Mouse (Mus musculus) cerebellum, adult 2 months (tissue): ENCODE data around the gene Glo1. TPM values are rescaled to one million over a fixed set of nuclear protein-coding genes. Genes with fewer than 3 reads are reported as not detected.

Source experiments
- DNase-seq, 2 experiments: peaks; one replicate each; pipeline ENCODE4 v3.0.0; 2021
- H3K27ac ChIP-seq: fragments of 200-500 bp; 2 replicates; pipeline ENCODE4 v1.5.1; 2012; ENCODE audit warnings: low read length, control low read depth, inconsistent platforms; ENCODE audit not compliant: insufficient read depth
- H3K27me3 ChIP-seq: fragments of 200-500 bp; 2 replicates; pipeline ENCODE4 v1.6.1; 2012; ENCODE audit warnings: inconsistent platforms, mild to moderate bottlenecking, low read length, moderate library complexity; ENCODE audit not compliant: control insufficient read depth, insufficient read depth
- H3K4me1 ChIP-seq: fragments of 200-500 bp; 2 replicates; pipeline ENCODE4 v1.6.1; 2011; ENCODE audit warnings: low read length; ENCODE audit not compliant: control insufficient read depth, insufficient read depth
- H3K4me3 ChIP-seq: fragments of 200-500 bp; replicated peaks from 2 replicates; pipeline ENCODE3; 2011; ENCODE audit warnings: mild to moderate bottlenecking, low read depth, low read length, control low read depth; ENCODE audit not compliant: insufficient read depth
- CTCF ChIP-seq: fragments of 200-500 bp; IDR thresholded peaks from 2 replicates; pipeline ENCODE4 v1.5.1; 2011; ENCODE audit warnings: low read depth, mild to moderate bottlenecking, control low read depth, low read length, moderate library complexity, borderline replicate concordance; ENCODE audit not compliant: insufficient read depth
- POLR2A ChIP-seq: fragments of 200-500 bp; IDR thresholded peaks from 2 replicates; pipeline ENCODE4 v1.6.1; 2011; ENCODE audit warnings: low read length, control low read depth, borderline replicate concordance; ENCODE audit not compliant: insufficient read depth
- WGBS: fragments of 180-500 bp; shearing (Covaris S2); methylation state at CpG from one replicate; pipeline ENCODE4 v1.1.7; 2018; 5-methylcytosine and 5-hydroxymethylcytosine counted together
- polyA plus RNA-seq: library from polyadenylated mRNA; depleted of rRNA; stranded (reverse); fragments of >200 nt; gene quantifications from 2 replicates; pipeline ENCODE4 v1.2.3, GENCODE M21; 2012

The Glo1 gene
- polyA plus RNA-seq, 1 experiment, result 165 TPM

DNA sequence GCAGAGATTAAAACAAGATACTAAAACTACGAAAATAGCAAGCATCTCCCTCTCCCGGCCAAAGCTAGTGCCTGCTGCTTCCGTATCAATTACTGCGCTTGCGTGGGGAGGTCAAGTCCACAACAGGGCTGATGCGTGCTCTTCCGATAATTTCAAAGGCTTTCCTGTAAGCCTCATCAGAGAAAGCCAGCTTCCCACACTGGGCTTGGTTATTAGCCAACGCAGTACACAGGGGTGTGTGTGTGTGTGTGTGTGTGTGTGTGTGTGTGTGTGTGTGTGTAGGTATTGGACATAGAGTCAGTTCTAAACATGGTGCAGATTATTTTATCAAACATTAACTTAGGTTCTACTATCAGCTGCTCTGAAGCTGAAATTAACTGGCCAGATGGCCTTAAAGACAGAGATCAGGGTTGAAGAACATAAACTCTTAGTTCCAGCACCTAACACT lies 20.0 kb downstream of the Glo1 start:
- 90% methylated on average over 8 of the region's 8 CpGs for WGBS
- TF ChIP-seq POLR2A (no peak), CTCF (no peak)
- H3K27ac ChIP-seq, result no peak overlapping the region

DNA sequence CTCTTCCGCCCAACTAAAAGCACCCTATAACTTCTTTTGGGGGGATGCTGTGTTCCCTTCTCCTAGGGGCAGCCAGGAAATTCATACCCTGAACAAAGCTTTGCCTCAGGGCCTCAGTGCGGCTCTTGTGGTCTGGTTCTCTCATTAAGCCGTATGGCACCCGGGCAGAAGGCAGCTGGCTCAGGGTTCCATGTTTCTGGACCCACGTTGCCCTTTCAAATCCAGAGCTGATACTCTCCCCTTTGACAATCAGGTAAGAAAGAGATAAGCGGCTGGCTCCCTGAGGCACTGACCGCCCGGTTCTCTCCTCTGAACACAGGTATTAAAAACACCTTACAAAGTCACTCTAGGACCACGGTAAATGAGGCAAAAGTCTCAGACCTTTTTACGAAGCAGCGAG lies 20.5 kb downstream of the Glo1 start:
- TF ChIP-seq CTCF, result no peak
- TF ChIP-seq POLR2A, result no peak
- WGBS, result 87% methylated on average over 11 of the region's 11 CpGs

More for the DNA sequence above, 20.0 kb downstream of the Glo1 start:
- DNase-seq, result no peak
- Histone ChIP-seq H3K4me1 (no peaks in the 10 kb centered on the region; the same call in none of the 2 replicates), H3K27me3 (no peaks in the 10 kb centered on the region), H3K4me3 (no peak overlapping the region)

DNA sequence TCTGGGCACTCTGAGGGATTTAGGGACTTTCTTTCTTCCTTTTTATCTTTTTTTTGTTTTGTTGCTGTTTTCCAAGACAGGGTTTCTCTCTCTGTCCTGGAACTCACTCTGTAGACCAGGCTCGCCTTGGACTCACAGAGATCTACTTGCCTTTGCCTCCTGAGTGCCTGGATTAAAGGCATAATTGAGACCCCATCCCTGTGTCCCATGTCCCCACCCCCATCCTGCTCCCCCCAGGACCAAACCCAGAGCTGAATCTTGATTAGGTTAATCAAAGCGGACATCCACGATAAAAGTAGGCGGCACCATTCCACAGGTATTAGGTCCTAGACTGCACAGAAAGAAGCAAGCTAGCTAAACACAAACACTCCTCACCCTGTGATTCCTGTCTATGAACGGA lies 21.7 kb downstream of the Glo1 start:
- no peaks in the 10 kb centered on the region for H3K27me3 ChIP-seq
- WGBS, result 90% methylated on average over 5 of the region's 5 CpGs
- TF ChIP-seq POLR2A (no peak), CTCF (no peak)
- DNase-seq, result no peak
- H3K27ac ChIP-seq, result no peak overlapping the region
- no peak overlapping the region for H3K4me3 ChIP-seq
- H3K4me1 ChIP-seq, result no peaks in the 10 kb centered on the region; the same call in 1 of the 2 replicates

More for the DNA sequence above, 20.5 kb downstream of the Glo1 start:
- H3K4me1 ChIP-seq, result no peaks in the 10 kb centered on the region; the same call in none of the 2 replicates
- H3K27me3 ChIP-seq, result no peaks in the 10 kb centered on the region
- H3K4me3 ChIP-seq, result no peak overlapping the region
- no peak for DNase-seq
- H3K27ac ChIP-seq, result no peak overlapping the region

DNA sequence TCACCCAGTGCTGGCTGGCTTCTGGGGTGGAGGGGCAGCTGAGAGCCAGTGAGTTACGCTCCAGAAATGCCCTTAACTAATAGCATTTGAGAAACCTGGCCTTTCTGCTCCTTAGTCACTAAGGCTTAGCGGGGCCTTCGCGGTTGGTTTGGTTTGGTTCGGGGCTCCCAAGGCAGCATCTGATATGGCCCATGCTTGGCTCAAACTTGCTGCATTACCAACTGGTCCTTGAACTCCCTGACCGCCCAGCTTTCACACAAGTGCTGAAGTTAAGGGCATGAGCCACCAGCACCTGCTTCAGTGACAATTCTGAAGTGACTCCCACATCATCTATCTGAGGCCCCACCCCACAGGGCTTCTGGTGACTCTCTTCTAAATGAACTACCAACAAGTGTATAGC lies 22.4 kb downstream of the Glo1 start:
- no peak for DNase-seq
- no peak for TF ChIP-seq CTCF
- TF ChIP-seq POLR2A, result no peak
- Histone ChIP-seq H3K27ac (no peak overlapping the region), H3K27me3 (no peaks in the 10 kb centered on the region), H3K4me3 (no peak overlapping the region), H3K4me1 (no peaks in the 10 kb centered on the region; the same call in 1 of the 2 replicates)
- whole genome bisulfite sequencing, result 80% methylated on average over 6 of the region's 6 CpGs

DNA sequence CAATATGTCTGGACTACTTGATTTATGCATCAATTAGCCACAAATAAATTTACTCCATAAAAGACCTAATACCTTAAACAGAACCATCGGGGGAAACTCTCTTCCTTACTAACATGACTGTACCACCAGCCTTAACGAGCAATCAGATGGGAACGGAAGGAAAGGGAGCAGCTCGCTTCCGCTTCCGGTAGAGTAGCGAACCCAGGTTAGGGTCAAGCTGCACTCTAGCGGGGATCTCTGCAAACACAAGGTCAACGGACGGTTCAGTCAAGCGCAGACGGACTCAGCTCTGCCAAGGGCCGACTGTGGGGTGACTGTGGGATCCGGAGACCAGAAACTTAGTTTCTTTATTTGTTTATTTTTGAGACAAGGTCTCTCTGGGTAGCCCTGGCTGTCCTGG lies 24.5 kb downstream of the Glo1 start:
- Histone ChIP-seq H3K27ac (no peak overlapping the region), H3K4me1 (no peaks in the 10 kb centered on the region), H3K4me3 (no peak overlapping the region), H3K27me3 (no peaks in the 10 kb centered on the region)
- WGBS, result 95% methylated on average over 14 of the region's 14 CpGs
- no peak for TF ChIP-seq CTCF
- TF ChIP-seq POLR2A, result no peak
- no peak for DNase-seq

DNA sequence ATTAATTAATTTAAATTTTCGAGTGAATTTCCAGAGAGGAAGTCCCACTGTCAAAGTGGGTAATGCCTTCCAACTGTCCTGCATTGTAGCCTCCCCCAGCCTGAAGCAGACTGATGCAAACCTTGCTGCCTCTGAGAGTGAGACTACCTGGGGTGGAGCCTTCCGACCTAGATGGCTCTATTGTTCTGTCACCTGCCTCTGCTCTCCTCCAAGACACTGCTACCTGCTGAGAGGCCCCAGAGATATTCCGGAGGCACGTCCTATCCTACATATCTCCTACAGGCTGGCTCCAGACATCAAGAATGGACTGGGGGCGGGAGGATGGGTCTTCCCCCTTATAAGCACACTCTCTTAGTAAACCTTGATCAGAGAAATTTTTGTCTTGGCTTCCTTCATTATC lies 28.4 kb downstream of the Glo1 start:
- H3K27ac ChIP-seq, result no peak overlapping the region
- no peak overlapping the region for H3K4me3 ChIP-seq
- no peaks in the 10 kb centered on the region for H3K27me3 ChIP-seq
- no peak for TF ChIP-seq POLR2A
- no peak for TF ChIP-seq CTCF
- WGBS, result 74% methylated on average over 5 of the region's 5 CpGs
- no peaks in the 10 kb centered on the region for H3K4me1 ChIP-seq
- DNase-seq, result no peak

DNA sequence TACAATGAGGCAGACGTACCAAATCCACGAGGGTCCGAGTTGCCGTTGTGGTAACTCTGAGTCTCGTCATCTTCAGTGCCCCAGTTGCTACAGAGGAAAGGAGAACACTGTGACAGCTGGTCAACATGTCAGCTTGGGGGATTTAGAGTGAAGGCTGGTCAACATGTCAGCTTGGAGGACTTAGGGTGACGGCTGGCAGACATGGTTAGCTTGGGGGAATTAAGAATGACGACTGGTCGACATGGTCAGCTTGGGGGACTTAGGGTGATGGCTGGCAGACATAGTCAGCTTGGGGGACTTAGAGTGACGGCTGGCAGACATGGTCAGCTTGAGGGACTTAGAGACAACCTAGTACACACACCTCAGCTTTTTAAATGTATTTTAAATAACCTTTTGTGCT lies 28.9 kb downstream of the Glo1 start:
- DNase-seq, result no peak
- no peak overlapping the region for H3K27ac ChIP-seq
- H3K27me3 ChIP-seq, result no peaks in the 10 kb centered on the region
- H3K4me3 ChIP-seq, result no peak overlapping the region
- no peak for TF ChIP-seq POLR2A
- no peak for TF ChIP-seq CTCF
- no peaks in the 10 kb centered on the region for H3K4me1 ChIP-seq
- 93% methylated on average over 9 of the region's 9 CpGs for WGBS

DNA sequence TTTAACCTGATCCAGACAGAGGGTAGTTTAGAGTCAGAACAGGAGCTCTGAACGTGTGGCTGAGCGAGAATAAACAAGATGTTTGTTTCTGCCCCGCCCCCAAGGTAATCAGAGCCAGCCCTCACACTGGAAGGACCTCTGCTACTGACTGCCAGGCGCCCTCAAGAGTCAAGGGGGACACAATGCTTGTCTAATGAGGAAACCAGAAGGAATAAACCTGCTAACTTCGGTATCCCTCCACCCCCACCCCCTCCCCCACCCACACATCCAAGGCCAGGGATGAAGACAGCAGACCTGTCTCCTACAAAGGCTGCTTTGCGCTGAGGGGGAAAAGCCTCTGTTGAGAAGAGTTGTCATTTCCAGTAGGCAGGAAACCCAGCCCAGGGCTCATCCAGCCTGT lies 31.8 kb downstream of the Glo1 start:
- no peak overlapping the region for H3K4me3 ChIP-seq
- no peaks in the 10 kb centered on the region for H3K27me3 ChIP-seq
- TF ChIP-seq POLR2A, result no peak
- TF ChIP-seq CTCF, result no peak
- peaks cover 3% of the 10 kb centered on the region; the same call in 1 of the 2 replicates for H3K4me1 ChIP-seq
- 61% methylated on average over 6 of the region's 6 CpGs for WGBS
- no peak overlapping the region for H3K27ac ChIP-seq
- no peak for DNase-seq

DNA sequence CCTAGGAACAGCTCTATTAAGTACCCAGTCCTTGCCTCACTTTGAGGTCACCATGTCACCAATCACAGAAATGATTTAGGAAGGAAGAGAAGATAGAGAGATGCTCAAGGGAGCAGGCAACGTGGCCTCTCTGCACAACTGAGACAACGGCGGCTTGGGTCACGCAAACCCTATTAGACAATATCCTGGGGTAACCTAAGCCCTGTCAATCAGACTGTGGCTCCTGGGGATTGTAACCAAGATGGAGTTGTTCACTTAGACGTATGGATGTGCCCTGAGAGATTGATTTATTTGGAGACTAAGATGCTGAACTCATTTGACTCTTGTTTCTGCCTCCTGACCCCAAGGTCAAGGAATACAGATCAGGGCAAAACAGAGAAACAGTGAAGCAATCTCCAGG lies 32.3 kb downstream of the Glo1 start:
- H3K4me1 ChIP-seq, result peaks cover 3% of the 10 kb centered on the region; the same call in 1 of the 2 replicates
- WGBS, result 68% methylated on average over 5 of the region's 5 CpGs
- DNase-seq, result no peak
- TF ChIP-seq CTCF (no peak), POLR2A (no peak)
- H3K4me3 ChIP-seq, result no peak overlapping the region
- no peaks in the 10 kb centered on the region for H3K27me3 ChIP-seq
- H3K27ac ChIP-seq, result no peak overlapping the region
